Mouse (Mus musculus): ENCODE data around the gene Ccdc24.

GRCm38 (mm10) chr4:117886644-117887043 is 14.3 kb upstream of the Ccdc24 start:
- TF ChIP-seq TAL1 (IDR thresholded peaks at IDR 0.05; ENCODE audit: low read length) (no peak), GATA1 (IDR thresholded peaks at IDR 0.05; ENCODE audit: low read length) (no peak)

Measured in erythroblast, embryonic 14.5 days (primary cell).